ENCODE assay signal across 18 mouse cellular contexts in the genomic region with DNA sequence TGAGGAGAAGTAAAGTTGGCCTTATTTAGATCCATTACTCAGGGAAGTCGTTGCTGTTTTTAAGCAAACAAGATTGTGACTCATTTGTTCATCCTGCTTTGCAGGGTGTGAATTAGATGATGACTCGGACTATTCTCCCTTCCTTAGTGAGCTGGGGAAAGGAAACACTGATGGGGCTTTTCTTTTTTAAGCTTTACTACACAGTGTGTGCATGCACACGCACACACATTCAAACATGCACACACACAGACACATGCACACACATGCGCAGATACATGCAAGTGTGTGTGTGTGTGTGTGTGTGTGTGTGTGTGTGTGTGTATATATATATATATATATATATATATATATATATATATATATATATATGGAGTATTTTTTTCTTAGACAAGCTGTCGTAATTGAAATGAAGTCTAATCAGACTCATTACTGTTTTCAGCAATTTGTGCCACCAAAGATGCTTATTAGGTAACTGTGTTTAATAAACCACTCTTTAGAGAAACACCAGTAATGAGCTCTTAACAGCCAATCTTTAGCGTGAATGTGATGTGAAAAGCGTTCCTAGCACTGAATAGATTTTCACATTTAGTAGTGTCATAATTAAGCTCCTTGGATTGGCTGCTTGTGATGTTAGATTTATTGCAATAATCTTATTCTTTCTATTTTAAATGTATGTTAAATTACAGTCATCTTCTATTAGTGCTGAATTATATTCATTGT.
"Had no signal": no experiment of that assay in that cellular context is flagged by ENCODE, and none has a peak within 500 bp of the region (broad histone marks: within the 10 kb centered on the region; RNA-seq: fewer than 3 reads in every experiment).

No protein-coding gene starts in this region.

- ATAC-seq: midbrain, embryonic 16.5 days had no signal

- H3K4me2 ChIP-seq: lung, embryonic 14.5 days; midbrain, embryonic 12.5 days; neural tube, embryonic 13.5 days; neural tube, embryonic 15.5 days had no signal

- H3K9me3 ChIP-seq: midbrain, embryonic 10.5 days; midbrain, embryonic 12.5 days; neural tube, embryonic 13.5 days; neural tube, embryonic 15.5 days had no signal

- H3K27me3 ChIP-seq: midbrain, embryonic 12.5 days; neural tube, embryonic 13.5 days; neural tube, embryonic 15.5 days had no signal

- H3K36me3 ChIP-seq: midbrain, embryonic 10.5 days; midbrain, embryonic 12.5 days; neural tube, embryonic 13.5 days; neural tube, embryonic 15.5 days had no signal

- H3K27ac ChIP-seq: midbrain, embryonic 10.5 days; midbrain, embryonic 12.5 days; neural tube, embryonic 13.5 days; neural tube, embryonic 15.5 days had no signal

- H3K9ac ChIP-seq: lung, embryonic 14.5 days; midbrain, embryonic 12.5 days; neural tube, embryonic 13.5 days; neural tube, embryonic 15.5 days had no signal

- H3K4me3 ChIP-seq: midbrain, embryonic 10.5 days; midbrain, embryonic 12.5 days; myocyte; neural tube, embryonic 13.5 days; neural tube, embryonic 15.5 days had no signal

- DNase-seq: lung, embryonic 14.5 days; lung, postnatal 10 days; lung, postnatal 4 days; midbrain, embryonic 14.5 days; retina, postnatal 1 day; right cerebral cortex, adult 18-20 months; right cerebral cortex, postnatal 25 days; right cerebral cortex, postnatal 4 days; spleen, adult 18-20 months; thymus, adult 18-20 months; thymus, postnatal 14 days; thymus, postnatal 36 days had no signal

- H3K4me1 ChIP-seq: midbrain, embryonic 10.5 days; midbrain, embryonic 12.5 days; neural tube, embryonic 15.5 days had no signal
